Mouse (Mus musculus) central nervous system, embryonic 18 days (tissue): ENCODE results near the gene Tmsb15l. TPM values are rescaled to one million over a fixed set of nuclear protein-coding genes. Genes with fewer than 3 reads are reported as not detected.

ENCODE experiments used
- polyA plus RNA-seq: library from polyadenylated mRNA; depleted of rRNA; stranded (reverse); fragments of >200 nt; gene quantifications from 2 replicates; pipeline ENCODE4 v1.2.3, GENCODE M21; 2012; rRNA removed

Tmsb15l gene
- polyA plus RNA-seq = 14.7 and 16.4 TPM in 2 replicates

GRCm38 (mm10) chrX:136976424-136977084 is at the start of gene Tmsb15l, which contains the start of gene Tmsb15b1:
Gene Tmsb15l, minus strand, starts transcription at chrX:136976869.
Gene Tmsb15b1, minus strand, starts transcription at chrX:136976874.

GRCm38 (mm10) chrX:136992978-136993547 is 16.4 kb upstream of the Tmsb15l start, which contains the start of gene Zcchc18:
Gene Zcchc18, plus strand, starts transcription at chrX:136993155.

GRCm38 (mm10) chrX:136975397-136975796 is 1.3 kb downstream of the Tmsb15l start, which contains the start of gene Tmsb15b2:
Gene Tmsb15b2, minus strand, starts transcription at chrX:136975497.

GRCm38 (mm10) chrX:136927031-136927430 is 49.6 kb downstream of the Tmsb15l start, which contains the start of gene H2bfm:
Gene H2bfm, plus strand, starts transcription at chrX:136927325.

Other genes with a start within 250 kb of the Tmsb15l start
- 467 and 514 TPM in 2 replicates for gene Morf4l2, start 233.2 kb downstream of the Tmsb15l start, polyA plus RNA-seq
- 0.04 TPM in 1 of 2 replicates, not detected in the other for gene Glra4, start 196.7 kb downstream of the Tmsb15l start, polyA plus RNA-seq
- gene Plp1, start 154.2 kb downstream of the Tmsb15l start, polyA plus RNA-seq = 25.5 and 26.3 TPM in 2 replicates
- gene Rab9b, start 108.1 kb downstream of the Tmsb15l start, polyA plus RNA-seq = 13.5 and 14.5 TPM in 2 replicates
- not detected in 2 replicates for gene H2bfm, start 49.5 kb downstream of the Tmsb15l start, polyA plus RNA-seq
- gene Tmsb15b2, start 1.4 kb downstream of the Tmsb15l start, polyA plus RNA-seq = 58.1 and 64.6 TPM in 2 replicates
- 27.6 and 30.1 TPM in 2 replicates for gene Tmsb15b1, start within 50 bp of the Tmsb15l start, polyA plus RNA-seq
- 298 and 323 TPM in 2 replicates for gene Zcchc18, start 16.3 kb upstream of the Tmsb15l start, polyA plus RNA-seq
- gene Slc25a53, start 61.4 kb upstream of the Tmsb15l start, polyA plus RNA-seq = 18.0 and 18.6 TPM in 2 replicates
- gene Fam199x, start 72.7 kb upstream of the Tmsb15l start, polyA plus RNA-seq = 3.3 and 3.5 TPM in 2 replicates
- not detected in 2 replicates for gene Esx1, start 145.2 kb upstream of the Tmsb15l start, polyA plus RNA-seq